Mouse (Mus musculus): Measurements from ENCODE around the gene Txndc5. TPM values are rescaled to one million over a fixed set of nuclear protein-coding genes. Genes with fewer than 3 reads are reported as not detected.

Txndc5 gene
- total RNA-seq, 2 experiments from 2014 or later = 44.6 to 47.5 TPM

DNA sequence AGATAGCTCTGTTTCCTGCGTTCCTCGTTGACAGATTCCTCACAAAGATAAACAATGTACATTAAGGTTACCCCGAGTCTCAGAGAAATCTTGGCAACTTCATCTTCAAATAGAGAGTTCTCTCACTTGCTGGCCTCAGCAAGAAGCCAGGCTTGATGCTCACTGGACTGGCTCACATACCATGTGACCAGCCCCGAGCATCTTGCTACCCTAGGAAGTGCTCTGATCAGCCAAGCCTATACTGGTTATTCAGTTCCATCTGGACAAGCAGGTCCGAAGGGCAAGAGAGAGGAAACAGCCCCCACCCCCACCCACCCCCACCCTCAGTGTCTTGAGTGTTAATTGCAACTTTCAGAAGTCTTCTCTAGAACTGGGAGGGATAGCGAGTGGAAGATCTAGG lies 41.9 kb downstream of the Txndc5 start:
- H3K27ac ChIP-seq = no peak overlapping the region
- no peak for TF ChIP-seq CTCF (conservative IDR thresholded peaks at IDR 0.05)
- no peak overlapping the region for H3K4me3 ChIP-seq
- no peak for DNase-seq (ENCODE audit: low spot score in 2 of 2)

DNA sequence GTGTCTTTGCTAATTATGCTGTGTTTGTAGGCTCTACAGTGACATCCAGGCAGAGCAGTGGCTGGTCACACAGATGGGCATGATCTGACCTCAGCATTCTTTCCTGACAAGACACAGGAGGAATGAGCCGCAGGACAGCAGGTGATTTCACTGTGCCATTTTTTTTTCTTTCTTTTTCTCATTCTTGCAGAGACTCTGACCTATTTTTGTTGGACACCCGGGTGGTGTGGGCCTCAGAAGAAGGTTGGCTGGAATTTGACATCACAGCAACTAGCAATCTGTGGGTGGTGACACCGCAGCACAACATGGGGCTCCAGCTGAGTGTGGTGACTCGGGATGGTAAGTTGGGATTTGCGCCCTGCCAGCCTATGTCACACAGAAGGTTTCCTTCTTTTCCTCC lies 43.9 kb downstream of the Txndc5 start:
- TF ChIP-seq CTCF (conservative IDR thresholded peaks at IDR 0.05) = no peak
- Histone ChIP-seq H3K4me3 (no peak overlapping the region), H3K27ac (no peak overlapping the region)
- DNase-seq (ENCODE audit: low spot score in 2 of 2) = no peak

- TF ChIP-seq CTCF (conservative IDR thresholded peaks at IDR 0.05) = no peak
- Histone ChIP-seq H3K27ac (no peak overlapping the region), H3K4me3 (no peak overlapping the region)
- no peak for DNase-seq (ENCODE audit: low spot score in 2 of 2)
Observed at GRCm38 (mm10) chr13:38481021-38481420, 47.6 kb downstream of the Txndc5 start.

GRCm38 (mm10) chr13:38476936-38477335 lies 51.7 kb downstream of the Txndc5 start:
- TF ChIP-seq CTCF (conservative IDR thresholded peaks at IDR 0.05) = no peak

DNA sequence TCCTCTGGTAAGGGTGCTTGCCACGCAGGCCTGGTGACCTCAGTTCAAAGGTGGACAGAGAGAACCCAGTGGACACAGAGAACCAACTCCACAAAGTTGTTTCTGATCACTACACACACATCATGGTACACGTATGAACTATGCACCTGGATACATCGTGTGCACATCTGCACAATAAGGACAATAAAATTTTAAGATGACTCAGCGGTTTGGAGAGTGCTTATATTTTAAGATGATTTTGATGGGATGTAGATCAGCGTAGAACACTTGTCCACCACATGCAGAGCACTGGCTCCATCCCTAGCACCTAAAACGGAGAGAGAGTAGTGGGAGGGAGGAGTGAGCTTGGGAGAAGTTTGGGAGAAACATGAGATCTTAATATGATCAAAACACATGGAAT lies 55.1 kb downstream of the Txndc5 start:
- TF ChIP-seq CTCF (conservative IDR thresholded peaks at IDR 0.05) = no peak
- DNase-seq (ENCODE audit: low spot score in 2 of 2) = no peak
- no peak overlapping the region for H3K4me3 ChIP-seq
- H3K27ac ChIP-seq = no peak overlapping the region

More at GRCm38 (mm10) chr13:38476936-38477335, 51.7 kb downstream of the Txndc5 start:
- Histone ChIP-seq H3K4me3 (no peak overlapping the region), H3K27ac (no peak overlapping the region)
- no peak for DNase-seq (ENCODE audit: low spot score in 2 of 2)

GRCm38 (mm10) chr13:38472636-38473035 lies 56.0 kb downstream of the Txndc5 start:
- DNase-seq (ENCODE audit: low spot score in 2 of 2) = no peak

GRCm38 (mm10) chr13:38470882-38471281 lies 57.7 kb downstream of the Txndc5 start:
- no peak overlapping the region for H3K4me3 ChIP-seq
- no peak for TF ChIP-seq CTCF (conservative IDR thresholded peaks at IDR 0.05)
- H3K27ac ChIP-seq = no peak overlapping the region
- DNase-seq (ENCODE audit: low spot score in 2 of 2) = no peak

More at GRCm38 (mm10) chr13:38472636-38473035, 56.0 kb downstream of the Txndc5 start:
- H3K27ac ChIP-seq = no peak overlapping the region
- no peak for TF ChIP-seq CTCF (conservative IDR thresholded peaks at IDR 0.05)
- no peak overlapping the region for H3K4me3 ChIP-seq

DNA sequence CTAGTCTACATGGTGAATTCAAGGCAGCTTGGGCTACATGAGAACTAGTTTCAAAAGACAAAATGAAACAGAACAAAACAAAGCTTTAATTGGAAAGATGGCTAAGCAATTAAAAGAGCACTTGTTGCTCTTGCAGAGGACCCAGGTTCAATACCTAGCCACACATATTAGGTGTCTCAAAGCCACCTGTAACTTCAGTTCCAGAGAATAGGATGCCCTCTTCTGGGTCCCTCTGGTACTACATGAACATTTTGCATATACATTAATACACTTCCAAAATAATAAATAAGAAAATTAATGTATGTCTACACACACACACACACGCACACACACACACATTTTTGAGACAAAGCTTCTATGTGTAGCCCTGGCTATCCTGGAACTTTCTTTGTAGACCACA lies 65.2 kb downstream of the Txndc5 start:
- Histone ChIP-seq H3K27ac (no peak overlapping the region), H3K4me3 (no peak overlapping the region)
- TF ChIP-seq CTCF (conservative IDR thresholded peaks at IDR 0.05) = peak; percentile 58
- DNase-seq (ENCODE audit: low spot score in 2 of 2) = no peak

DNA sequence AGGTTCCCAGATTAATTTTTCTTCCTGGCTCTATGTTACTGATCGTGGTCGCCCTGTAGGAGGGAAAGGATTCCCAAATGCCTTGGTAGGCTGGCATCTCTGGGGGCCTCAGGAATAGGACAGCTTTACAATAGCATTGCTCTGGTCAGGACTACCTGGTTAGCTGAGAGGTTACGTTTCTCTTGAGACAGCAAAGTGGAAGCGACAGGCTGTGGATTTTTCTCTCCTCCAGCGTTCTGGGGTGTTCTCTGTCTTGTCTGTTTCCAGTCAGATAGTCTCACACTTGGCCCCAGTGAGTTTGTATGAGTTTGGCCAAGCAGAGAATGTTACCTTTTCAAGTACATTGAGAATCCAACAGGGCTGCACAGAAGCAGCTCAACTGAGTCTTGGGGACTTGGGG lies 77.2 kb downstream of the Txndc5 start:
- DNase-seq (ENCODE audit: low spot score in 2 of 2) = no peak
- no peak for TF ChIP-seq CTCF (conservative IDR thresholded peaks at IDR 0.05)
- no peak overlapping the region for H3K4me3 ChIP-seq
- H3K27ac ChIP-seq = no peak overlapping the region

Other genes starting within 250 kb of the Txndc5 start
- 1 to 10 TPM; 4.4 to 6.1 TPM for gene Bmp6, start 183.7 kb downstream of the Txndc5 start, total RNA-seq (2021)
- 10 to 100 TPM in 1 of 2 experiments, 1 to 10 TPM in 1; 9.0 to 11.8 TPM for gene Bloc1s5, start 106.3 kb upstream of the Txndc5 start, total RNA-seq (2021)
- 10 to 100 TPM; 30.0 to 30.6 TPM for gene Eef1e1, start 130.2 kb upstream of the Txndc5 start, total RNA-seq (2021)

All from layer of hippocampus, adult 2 months (tissue).